In the genomic region with DNA sequence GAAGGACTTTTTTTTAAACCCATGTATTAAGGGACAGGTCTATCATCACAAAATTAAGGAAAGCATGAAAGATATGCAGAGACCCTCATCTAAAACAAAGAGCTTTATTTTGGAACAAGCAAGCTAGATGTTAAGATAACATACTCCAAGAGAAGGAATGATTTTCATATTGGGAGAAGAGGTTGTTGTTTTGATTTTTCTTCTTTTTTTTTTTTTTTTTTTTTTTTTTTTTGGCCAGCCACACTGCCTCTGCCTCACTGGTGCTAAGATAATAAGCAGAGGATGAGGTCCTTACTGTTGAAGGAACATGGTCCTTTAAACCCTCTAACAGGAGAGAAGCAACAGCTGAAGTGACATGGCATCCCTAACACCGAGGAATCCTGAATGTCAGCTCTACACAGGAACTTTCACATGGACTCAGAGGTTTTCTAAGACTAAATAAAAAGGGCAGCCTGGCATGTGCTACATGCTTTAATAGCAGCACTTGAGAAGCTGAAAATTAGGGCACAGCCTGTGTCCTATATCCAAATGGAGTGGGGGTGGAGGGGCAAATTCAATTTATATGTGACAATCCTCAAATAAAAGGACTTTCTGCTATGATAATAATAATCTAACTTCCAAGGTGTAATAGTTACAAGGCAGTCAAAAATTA, we compare ENCODE assay signal across 9 mouse cellular contexts. TPM values are rescaled to one million over a fixed set of nuclear protein-coding genes. Genes with fewer than 3 reads are reported as not detected.
DNase-seq lines count a peak whose midpoint lies in the region; ATAC-seq and TF ChIP-seq lines count a peak whose summit lies in the region.
"Had no signal": no experiment of that assay in that cellular context is flagged by ENCODE, and none has a peak within 500 bp of the region (broad histone marks: within the 10 kb centered on the region; RNA-seq: fewer than 3 reads in every experiment).

No protein-coding gene starts in this region.

- ATAC-seq in heart, embryonic 16.5 days (replicated peaks; ENCODE audit: extremely low read depth, insufficient read depth, low FRiP score), result no peak
- ATAC-seq in liver, embryonic 12.5 days, result no peak

- no peak for DNase-seq in heart, postnatal 25 days (ENCODE audit: low spot score)
- no peak for DNase-seq in liver
- DNase-seq in retina, embryonic 14.5 days (ENCODE audit: low spot score), result no peak
- no peak for DNase-seq in ovary, postnatal 14 days (ENCODE audit: low spot score)
- DNase-seq: gastrocnemius, postnatal 36 days had no signal

- no peak for TF ChIP-seq CTCF in bone marrow macrophage, adult 2 months (IDR thresholded peaks at IDR 0.05; ENCODE audit: low read depth, low read length)

- no peak overlapping the region for H3K4me3 ChIP-seq in heart, embryonic 16.5 days (ENCODE audit: low read length)
- H3K4me3 ChIP-seq in liver, embryonic 12.5 days, result no peak overlapping the region
- H3K4me3 ChIP-seq in bone marrow macrophage, adult 2 months (ENCODE audit: insufficient read depth, low read length), result no peak overlapping the region
- no peak overlapping the region for H3K4me3 ChIP-seq in macrophage (ENCODE audit: inconsistent target)

- peaks cover 16% of the 10 kb centered on the region for H3K36me3 ChIP-seq in heart, embryonic 16.5 days (ENCODE audit: control insufficient read depth, insufficient read depth)
- peaks cover 70% of the 10 kb centered on the region for H3K36me3 ChIP-seq in liver, embryonic 12.5 days
- peaks cover 29% of the 10 kb centered on the region; the same call in 1 of the 2 replicates for H3K36me3 ChIP-seq in macrophage (ENCODE audit: inconsistent target)

- H3K79me2 ChIP-seq in macrophage (ENCODE audit: inconsistent target), result peaks cover 100% of the 10 kb centered on the region

- intact Hi-C loops in heart, postnatal 25 days (cut with DNase I), result loop anchor here (1.0 to 2.0 kb wide), 2 partner anchors 95 to 105 kb away; no protein-coding TSS in a partner anchor

- H3K27me3 ChIP-seq in heart, embryonic 16.5 days (ENCODE audit: control insufficient read depth, insufficient read depth, low read length), result no peaks in the 10 kb centered on the region
- H3K27me3 ChIP-seq in liver, embryonic 12.5 days (replicated peaks), result no peaks in the 10 kb centered on the region

- H3K27ac ChIP-seq in heart, embryonic 16.5 days (ENCODE audit: low read length), result peak overlapping the region; percentile 59
- 0 out of 2 replicates have a peak overlapping the region, but pooled peaks have one; percentile 23 for H3K27ac ChIP-seq in liver, embryonic 12.5 days
- peak overlapping the region; percentile 79 for H3K27ac ChIP-seq in bone marrow macrophage, adult 2 months (ENCODE audit: insufficient read depth, low read depth, low read length)
- H3K27ac ChIP-seq in macrophage, result peak overlapping the region; percentile 69

- no peak overlapping the region for H3K4me2 ChIP-seq in heart, embryonic 16.5 days (ENCODE audit: low read depth, low read length)
- H3K4me2 ChIP-seq in liver, embryonic 12.5 days, result no peak overlapping the region

- no peaks in the 10 kb centered on the region for H3K9me3 ChIP-seq in heart, embryonic 16.5 days (replicated peaks; ENCODE audit: control insufficient read depth, low read length)
- no peaks in the 10 kb centered on the region for H3K9me3 ChIP-seq in liver, embryonic 12.5 days (replicated peaks)

- 61% methylated on average over 1 of the region's 1 CpGs for WGBS in heart, embryonic 16.5 days
- 82% methylated on average over 1 of the region's 1 CpGs for WGBS in liver, embryonic 12.5 days (ENCODE audit: insufficient replicate concordance)
- WGBS in macrophage (ENCODE audit: missing documents), result 80% methylated on average over 1 of the region's 1 CpGs

- no peak for TF ChIP-seq POLR2A in bone marrow macrophage, adult 2 months (IDR thresholded peaks at IDR 0.05; ENCODE audit: borderline replicate concordance, low read depth, low read length)

- peaks cover 24% of the 10 kb centered on the region for H3K4me1 ChIP-seq in heart, embryonic 16.5 days (ENCODE audit: control insufficient read depth, insufficient read depth, low read length)
- peaks cover 55% of the 10 kb centered on the region for H3K4me1 ChIP-seq in liver, embryonic 12.5 days
- H3K4me1 ChIP-seq in bone marrow macrophage, adult 2 months (ENCODE audit: control insufficient read depth, insufficient read depth, low read length), result peaks cover 21% of the 10 kb centered on the region

- H3K9ac ChIP-seq in heart, embryonic 16.5 days (ENCODE audit: low read length), result peak overlapping the region; percentile 52
- H3K9ac ChIP-seq in liver, embryonic 12.5 days, result no peak overlapping the region

RNA-seq across cellular contexts. Expression of gene Chd2, which starts 17.9 kb away (rescaled TPM):
- polyA plus RNA-seq in heart, embryonic 16.5 days (2015; fragmentation: Nextera tagmentation; extraction: Ambion mirVana), result 33.1 and 36.5 TPM in 2 replicates
- total RNA-seq in heart, postnatal 25 days (2021), result 10 to 100 TPM; 40.4 to 41.2 TPM
- polyA plus RNA-seq in liver, embryonic 12.5 days (2016; fragmentation: Nextera tagmentation; extraction: Ambion mirVana), result 26.2 and 28.9 TPM in 2 replicates
- polyA plus RNA-seq in bone marrow macrophage, adult 2 months (2012; ENCODE audit: insufficient read depth, insufficient read length, missing spikeins), result 44.4 and 47.9 TPM in 2 replicates
- 100 to 1,000 TPM; 403 to 732 (median 510) TPM for total RNA-seq in macrophage (2018; cell fraction: chromatin; rRNA removed)
- 10 to 100 TPM; 21.1 to 41.7 (median 26.6) TPM for total RNA-seq in macrophage (2018; cell fraction: cytosol; rRNA removed)
- total RNA-seq in macrophage (2018; cell fraction: nucleus; rRNA removed), result 100 to 1,000 TPM; 110 to 331 (median 224) TPM
- polyA plus RNA-seq in macrophage (2018), result 11.4 to 34.5 TPM (median 15.8 TPM) in 3 replicates

Comparison
In these comparisons a context has a peak if more than half of its experiments do, and no peak if none do; other contexts are left out.
1. H3K27ac ChIP-seq: peak in every context shown above with its lines; median percentile 79 in bone marrow macrophage, adult 2 months; 69 in macrophage; 59 in heart, embryonic 16.5 days; 23 in liver, embryonic 12.5 days.